Mouse (Mus musculus): ENCODE results near the gene Hipk1. TPM values are rescaled to one million over a fixed set of nuclear protein-coding genes. Genes with fewer than 3 reads are reported as not detected.
"Not testable (repeated sequence)": the region's sequence is repeated elsewhere in the genome, so short reads cannot be mapped to it uniquely, and the experiment has no call there.

Gene Hipk1
- 43.6 and 48.6 TPM in 2 replicates for polyA plus RNA-seq (2012; rRNA removed)

- DNase-seq (ENCODE audit: extremely low spot score in 1 of 2, low spot score in 1 of 2), result peak; percentile 85 to 95
Observed at GRCm38 (mm10) chr3:103791230-103792110, at the start of gene Hipk1. Gene Hipk1, minus strand, starts transcription at chr3:103791563.

GRCm38 (mm10) chr3:103840946-103841345, 49.6 kb upstream of the Hipk1 start:
- DNase-seq (ENCODE audit: extremely low spot score in 1 of 2, low spot score in 1 of 2), result not testable (repeated sequence)

- not testable (repeated sequence) for DNase-seq (ENCODE audit: extremely low spot score in 1 of 2, low spot score in 1 of 2)
Observed at GRCm38 (mm10) chr3:103840195-103840594, 48.8 kb upstream of the Hipk1 start.

- no peak for DNase-seq (ENCODE audit: extremely low spot score in 1 of 2, low spot score in 1 of 2)
Observed at GRCm38 (mm10) chr3:103839711-103840110, 48.3 kb upstream of the Hipk1 start.

GRCm38 (mm10) chr3:103836453-103836852, 45.1 kb upstream of the Hipk1 start:
- DNase-seq (ENCODE audit: extremely low spot score in 1 of 2, low spot score in 1 of 2), result no peak

- DNase-seq (ENCODE audit: extremely low spot score in 1 of 2, low spot score in 1 of 2), result no peak
Observed at GRCm38 (mm10) chr3:103835951-103836310, 44.6 kb upstream of the Hipk1 start.

GRCm38 (mm10) chr3:103835272-103835950, 44.0 kb upstream of the Hipk1 start:
- no peak for DNase-seq (ENCODE audit: extremely low spot score in 1 of 2, low spot score in 1 of 2)

GRCm38 (mm10) chr3:103834001-103834400, 42.6 kb upstream of the Hipk1 start:
- no peak for DNase-seq (ENCODE audit: extremely low spot score in 1 of 2, low spot score in 1 of 2)

- no peak for DNase-seq (ENCODE audit: extremely low spot score in 1 of 2, low spot score in 1 of 2)
Observed at GRCm38 (mm10) chr3:103832426-103832825, 41.1 kb upstream of the Hipk1 start, which contains the start of gene Bcl2l15. Gene Bcl2l15, plus strand, starts transcription at chr3:103832601.

GRCm38 (mm10) chr3:103831146-103831545, 39.8 kb upstream of the Hipk1 start:
- no peak for DNase-seq (ENCODE audit: extremely low spot score in 1 of 2, low spot score in 1 of 2)

- DNase-seq (ENCODE audit: extremely low spot score in 1 of 2, low spot score in 1 of 2), result not testable (repeated sequence)
Observed at GRCm38 (mm10) chr3:103830681-103831080, 39.3 kb upstream of the Hipk1 start.

GRCm38 (mm10) chr3:103829036-103829435, 37.7 kb upstream of the Hipk1 start:
- DNase-seq (ENCODE audit: extremely low spot score in 1 of 2, low spot score in 1 of 2), result no peak

- DNase-seq (ENCODE audit: extremely low spot score in 1 of 2, low spot score in 1 of 2), result no peak
Observed at GRCm38 (mm10) chr3:103827548-103827947, 36.2 kb upstream of the Hipk1 start.

GRCm38 (mm10) chr3:103810967-103811366, 19.6 kb upstream of the Hipk1 start:
- DNase-seq (ENCODE audit: extremely low spot score in 1 of 2, low spot score in 1 of 2), result no peak

GRCm38 (mm10) chr3:103809799-103810150, 18.4 kb upstream of the Hipk1 start:
- no peak for DNase-seq (ENCODE audit: extremely low spot score in 1 of 2, low spot score in 1 of 2)

- peak; percentile 66 to 91 for DNase-seq (ENCODE audit: extremely low spot score in 1 of 2, low spot score in 1 of 2)
Observed at GRCm38 (mm10) chr3:103808891-103809798, 17.8 kb upstream of the Hipk1 start, which contains the start of the genes Dclre1b, Ap4b1 and Gm43064. Gene Dclre1b, minus strand, starts transcription at chr3:103809444. Gene Ap4b1, plus strand, starts transcription at chr3:103809520. Gene Gm43064, plus strand, starts transcription at chr3:103809573.

GRCm38 (mm10) chr3:103805671-103806070, 14.3 kb upstream of the Hipk1 start:
- no peak for DNase-seq (ENCODE audit: extremely low spot score in 1 of 2, low spot score in 1 of 2)

- no peak for DNase-seq (ENCODE audit: extremely low spot score in 1 of 2, low spot score in 1 of 2)
Observed at GRCm38 (mm10) chr3:103802861-103803260, 11.5 kb upstream of the Hipk1 start.

- peak; percentile 58 to 60 for DNase-seq (ENCODE audit: extremely low spot score in 1 of 2, low spot score in 1 of 2)
Observed at GRCm38 (mm10) chr3:103801631-103802531, 10.5 kb upstream of the Hipk1 start.
